Mouse (Mus musculus): Measurements from ENCODE around the gene Mrrf. TPM values are rescaled to one million over a fixed set of nuclear protein-coding genes. Genes with fewer than 3 reads are reported as not detected.

The Mrrf gene
- total RNA-seq (2014; rRNA removed) (14.0 and 17.0 TPM in 2 replicates), polyA plus RNA-seq (2015; fragmentation: Nextera tagmentation; extraction: Ambion mirVana) (12.9 and 21.9 TPM in 2 replicates)

DNA sequence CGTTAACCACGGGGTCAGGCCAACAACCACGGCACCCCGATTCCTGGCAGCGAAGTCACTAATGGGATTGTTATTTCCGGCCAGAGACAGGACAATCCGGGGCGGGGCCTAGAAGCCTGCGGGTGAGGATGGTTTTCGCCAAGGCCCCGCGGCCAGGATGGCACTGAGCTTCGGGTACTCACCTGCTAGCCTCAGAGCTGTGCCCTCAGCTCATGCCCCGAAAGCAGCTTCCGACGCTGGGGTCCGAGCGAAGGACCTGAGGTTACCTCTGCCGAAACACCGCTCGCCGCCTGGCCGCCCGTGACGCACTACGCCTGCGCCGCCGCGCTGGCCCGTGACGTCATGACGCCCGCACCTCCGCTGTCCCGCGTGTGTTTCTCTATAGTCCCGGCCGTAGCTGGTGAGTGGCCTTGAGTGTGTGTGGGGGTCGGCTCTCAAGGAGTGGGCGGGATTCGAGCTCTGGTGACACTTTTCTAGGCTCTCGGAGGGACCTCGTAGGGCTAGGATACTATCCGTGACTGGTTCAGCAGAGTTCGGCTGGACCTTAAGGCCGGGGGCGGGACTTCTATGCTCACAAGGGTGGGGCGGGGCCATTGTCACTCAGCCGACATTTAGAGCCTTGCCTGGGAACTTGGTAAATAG is at the start of gene Mrrf, which contains the start of gene Rbm18:
Mrrf (plus strand) TSS at position 90 of the 642 bp plus-strand sequence.
Rbm18 (minus strand) TSS at position 474 of the 642 bp plus-strand sequence.
- Histone ChIP-seq H3K4me1 (ENCODE audit: insufficient read depth) (peaks cover 6% of the 10 kb centered on the region), H3K9me3 (ENCODE audit: low read length) (no peaks in the 10 kb centered on the region), H3K27ac (ENCODE audit: low read depth, low read length) (peak within 1 kb of the TSS; percentile 83), H3K4me2 (ENCODE audit: low read depth) (peak within 1 kb of the TSS; percentile 61), H3K36me3 (ENCODE audit: insufficient read depth) (peaks cover 23% of the 10 kb centered on the region), H3K4me3 (ENCODE audit: low read depth, low read length) (peak within 1 kb of the TSS; percentile 88), H3K27me3 (ENCODE audit: insufficient read depth, low read length) (no peaks in the 10 kb centered on the region), H3K9ac (peak within 1 kb of the TSS; percentile 90)
- DNase-seq = peak; percentile 95
- under 1% methylated on average over 50 of the region's 50 CpGs for WGBS
- ATAC-seq = peak; percentile 98
- no peak for TF ChIP-seq CTCF (IDR thresholded peaks at IDR 0.05; ENCODE audit: low read depth)

DNA sequence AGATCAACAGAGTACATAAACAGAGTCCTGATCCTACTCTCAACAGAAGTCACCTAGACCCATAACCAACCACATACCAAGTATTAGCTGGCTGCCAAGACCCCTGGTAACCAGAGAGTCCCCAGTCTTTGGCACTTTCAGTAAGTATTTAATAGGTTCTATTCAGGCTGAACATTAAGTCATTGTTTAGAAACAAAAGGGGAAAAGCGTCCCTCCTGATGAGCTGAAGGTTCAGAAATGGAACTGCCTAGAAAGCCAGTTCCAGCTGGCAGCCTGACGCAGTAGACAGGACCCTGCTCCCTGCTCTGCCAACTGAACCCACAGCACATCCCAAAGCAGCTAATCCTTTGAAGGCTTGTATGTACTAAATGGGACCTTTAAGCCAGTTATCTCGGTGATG is 47.0 kb upstream of the Mrrf start:
- ATAC-seq = no peak
- Histone ChIP-seq H3K27ac (ENCODE audit: low read depth, low read length) (no peak overlapping the region), H3K4me1 (ENCODE audit: insufficient read depth) (peaks cover 5% of the 10 kb centered on the region; the same call in 1 of the 2 replicates), H3K4me3 (ENCODE audit: low read depth, low read length) (no peak overlapping the region), H3K4me2 (ENCODE audit: low read depth) (peak overlapping the region; percentile 7), H3K36me3 (ENCODE audit: insufficient read depth) (no peaks in the 10 kb centered on the region), H3K9me3 (ENCODE audit: low read length) (no peaks in the 10 kb centered on the region), H3K9ac (peak overlapping the region; percentile 18; the same call in 1 of the 2 replicates), H3K27me3 (ENCODE audit: insufficient read depth, low read length) (peaks cover 50% of the 10 kb centered on the region)
- WGBS = 20% methylated on average over 3 of the region's 3 CpGs
- DNase-seq = no peak
- no peak for TF ChIP-seq CTCF (IDR thresholded peaks at IDR 0.05; ENCODE audit: low read depth)

DNA sequence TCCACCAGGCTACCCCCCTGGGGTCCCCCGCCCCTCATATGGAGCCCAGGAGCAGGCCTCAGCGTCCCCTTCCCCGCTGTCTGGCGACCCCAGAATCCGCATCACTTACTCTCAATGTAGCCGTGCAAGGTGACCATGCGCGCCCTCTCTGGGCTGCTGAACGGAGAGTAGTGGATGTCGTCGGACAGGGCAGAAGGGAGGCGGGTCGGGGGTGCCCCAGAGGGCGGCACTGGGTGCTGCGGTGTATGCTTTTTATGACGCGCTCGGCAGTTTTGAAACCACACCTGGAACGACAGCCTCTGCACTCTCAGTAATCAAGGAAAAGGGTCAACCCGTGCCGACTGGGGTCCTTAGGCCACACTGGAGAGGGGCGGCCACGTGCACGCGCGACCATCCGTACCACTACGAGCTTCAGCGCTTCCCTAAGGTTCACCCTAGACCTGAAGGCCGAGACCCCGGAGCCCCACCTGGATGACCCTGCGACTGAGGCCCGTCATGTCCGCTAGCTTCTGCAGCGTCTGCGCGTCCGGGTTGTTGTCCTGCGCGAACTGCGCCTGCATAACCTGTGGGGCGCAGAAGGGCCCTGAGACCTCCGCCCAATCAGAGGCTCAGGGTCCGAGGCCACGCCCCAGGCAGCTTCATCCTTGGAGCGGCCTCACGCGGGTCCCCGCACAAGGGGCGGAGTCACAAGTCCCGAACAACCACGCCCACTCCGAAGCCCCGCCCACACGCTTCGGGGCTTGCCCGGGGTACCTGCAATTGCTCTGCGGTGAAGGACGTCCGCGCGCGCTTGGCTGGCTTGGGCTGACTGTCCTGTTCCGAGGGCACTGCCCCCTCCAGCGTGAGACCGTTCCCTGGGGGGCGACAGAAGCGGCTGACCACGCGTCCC is 45.1 kb upstream of the Mrrf start:
- Histone ChIP-seq H3K36me3 (ENCODE audit: insufficient read depth) (no peaks in the 10 kb centered on the region), H3K27ac (ENCODE audit: low read depth, low read length) (peak overlapping the region; percentile 50), H3K9me3 (ENCODE audit: low read length) (no peaks in the 10 kb centered on the region), H3K9ac (peak overlapping the region; percentile 37), H3K27me3 (ENCODE audit: insufficient read depth, low read length) (peaks cover 68% of the 10 kb centered on the region), H3K4me2 (ENCODE audit: low read depth) (peak overlapping the region; percentile 57), H3K4me3 (ENCODE audit: low read depth, low read length) (peak overlapping the region; percentile 34), H3K4me1 (ENCODE audit: insufficient read depth) (peaks cover 5% of the 10 kb centered on the region; the same call in 1 of the 2 replicates)
- 6% methylated on average over 70 of the region's 70 CpGs for WGBS
- TF ChIP-seq CTCF (IDR thresholded peaks at IDR 0.05; ENCODE audit: low read depth) = no peak
- peak; percentile 57 for DNase-seq
- ATAC-seq = peak; percentile 70

DNA sequence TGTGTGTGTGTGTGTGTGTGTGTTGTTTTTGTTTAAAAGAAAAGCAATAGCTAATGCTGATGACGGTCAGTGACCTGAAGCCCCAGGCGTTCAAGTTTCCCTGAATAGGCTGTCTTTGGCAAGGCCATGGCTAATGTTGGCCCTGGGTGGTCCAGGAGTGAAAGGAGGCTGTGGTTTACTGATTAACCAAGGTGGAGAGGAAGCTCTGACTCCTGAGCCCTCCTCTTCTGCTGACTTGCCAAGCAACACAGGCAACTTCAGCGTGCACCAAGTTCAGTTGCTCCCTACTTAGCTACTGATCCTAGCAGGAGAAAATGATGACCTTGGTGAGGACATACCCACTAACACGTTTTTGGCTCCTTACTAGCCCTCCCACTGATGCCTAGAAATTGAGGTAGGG is 43.4 kb upstream of the Mrrf start:
- Histone ChIP-seq H3K4me2 (ENCODE audit: low read depth) (no peak overlapping the region), H3K27me3 (ENCODE audit: insufficient read depth, low read length) (peaks cover 76% of the 10 kb centered on the region), H3K4me1 (ENCODE audit: insufficient read depth) (peaks cover 5% of the 10 kb centered on the region; the same call in 1 of the 2 replicates)

DNA sequence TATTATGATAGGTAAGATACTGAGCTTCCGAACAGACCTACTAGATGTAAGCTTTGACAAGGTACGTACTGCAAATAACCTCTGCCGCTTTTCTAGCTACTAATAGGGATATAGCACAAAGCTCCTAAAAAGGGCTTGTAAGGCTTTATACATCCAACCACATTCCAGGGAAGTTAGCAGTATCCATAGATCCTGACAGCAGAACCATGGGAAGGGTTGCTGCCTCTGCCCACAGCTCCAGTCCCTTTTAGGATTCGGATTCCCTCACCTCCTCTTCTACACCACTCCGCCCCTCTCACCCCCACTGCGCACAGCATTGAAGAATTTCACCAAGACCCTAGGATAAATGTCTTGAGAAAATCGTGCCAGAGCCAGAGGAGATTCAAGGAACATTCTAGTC is 42.9 kb upstream of the Mrrf start:
- Histone ChIP-seq H3K9me3 (ENCODE audit: low read length) (no peaks in the 10 kb centered on the region), H3K4me3 (ENCODE audit: low read depth, low read length) (no peak overlapping the region), H3K27me3 (ENCODE audit: insufficient read depth, low read length) (peaks cover 81% of the 10 kb centered on the region), H3K9ac (no peak overlapping the region), H3K27ac (ENCODE audit: low read depth, low read length) (peak overlapping the region; percentile 36; the same call in 1 of the 2 replicates), H3K4me1 (ENCODE audit: insufficient read depth) (peaks cover 5% of the 10 kb centered on the region; the same call in 1 of the 2 replicates), H3K36me3 (ENCODE audit: insufficient read depth) (no peaks in the 10 kb centered on the region), H3K4me2 (ENCODE audit: low read depth) (no peak overlapping the region)
- DNase-seq = no peak
- ATAC-seq = no peak
- no peak for TF ChIP-seq CTCF (IDR thresholded peaks at IDR 0.05; ENCODE audit: low read depth)
- 16% methylated on average over 7 of the region's 7 CpGs for WGBS

More for the DNA sequence above, 43.4 kb upstream of the Mrrf start:
- TF ChIP-seq CTCF (IDR thresholded peaks at IDR 0.05; ENCODE audit: low read depth) = no peak
- ATAC-seq = no peak
- no peak overlapping the region for H3K9ac ChIP-seq
- H3K9me3 ChIP-seq (ENCODE audit: low read length) = no peaks in the 10 kb centered on the region
- H3K4me3 ChIP-seq (ENCODE audit: low read depth, low read length) = no peak overlapping the region
- H3K36me3 ChIP-seq (ENCODE audit: insufficient read depth) = no peaks in the 10 kb centered on the region
- DNase-seq = no peak
- WGBS = 4% methylated on average over 4 of the region's 4 CpGs
- no peak overlapping the region for H3K27ac ChIP-seq (ENCODE audit: low read depth, low read length)

DNA sequence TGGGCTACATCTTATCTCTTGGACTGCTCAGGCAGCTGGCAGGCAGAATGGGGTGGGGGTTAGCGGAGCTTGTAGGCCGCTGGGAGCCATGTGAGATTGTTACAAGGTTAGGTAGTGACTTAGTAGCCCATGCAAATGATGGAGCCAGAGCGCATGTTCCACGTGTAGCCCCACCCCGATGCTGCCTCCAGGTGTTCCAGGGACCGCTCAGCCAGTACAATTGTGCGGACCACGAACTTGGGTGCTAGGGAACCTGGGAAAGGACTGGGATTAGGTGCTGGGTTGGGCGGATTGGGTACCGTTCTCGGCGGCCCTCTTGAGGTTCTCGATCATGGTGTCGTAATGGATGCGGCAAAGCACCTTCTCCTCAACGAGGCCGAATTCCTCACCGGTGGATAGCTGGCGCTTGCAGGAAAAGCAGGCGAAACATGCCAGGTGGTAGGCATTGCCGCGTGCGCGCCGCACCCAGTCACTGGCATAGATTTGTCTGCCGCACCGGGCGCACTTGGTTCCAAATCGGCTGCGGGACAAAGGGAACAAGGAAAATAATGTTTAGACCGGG is 42.2 kb upstream of the Mrrf start:
- peak overlapping the region; percentile 11; the same call in 1 of the 2 replicates for H3K4me3 ChIP-seq (ENCODE audit: low read depth, low read length)
- H3K9me3 ChIP-seq (ENCODE audit: low read length) = no peaks in the 10 kb centered on the region
- 3% methylated on average over 31 of the region's 31 CpGs for WGBS
- H3K4me1 ChIP-seq (ENCODE audit: insufficient read depth) = peaks cover 5% of the 10 kb centered on the region; the same call in 1 of the 2 replicates
- H3K9ac ChIP-seq = peak overlapping the region; percentile 35; the same call in 1 of the 2 replicates
- no peak for TF ChIP-seq CTCF (IDR thresholded peaks at IDR 0.05; ENCODE audit: low read depth)
- no peaks in the 10 kb centered on the region for H3K36me3 ChIP-seq (ENCODE audit: insufficient read depth)
- H3K4me2 ChIP-seq (ENCODE audit: low read depth) = peak overlapping the region; percentile 30
- DNase-seq = no peak
- no peak for ATAC-seq
- peaks cover 88% of the 10 kb centered on the region for H3K27me3 ChIP-seq (ENCODE audit: insufficient read depth, low read length)
- peak overlapping the region; percentile 36; the same call in 1 of the 2 replicates for H3K27ac ChIP-seq (ENCODE audit: low read depth, low read length)

Measured in forebrain, postnatal 0 days (tissue).